Mouse (Mus musculus): ENCODE data around the gene Gm43302.
"Not testable (repeated sequence)": the region's sequence is repeated elsewhere in the genome, so short reads cannot be mapped to it uniquely, and the experiment has no call there.

Gene Gm43302

GRCm38 (mm10) chr5:105197915-105198560, 95.5 kb downstream of the Gm43302 start:
- DNase-seq (ENCODE audit: low spot score), result not testable (repeated sequence)

GRCm38 (mm10) chr5:105196308-105196707, 97.2 kb downstream of the Gm43302 start:
- not testable (repeated sequence) for DNase-seq (ENCODE audit: low spot score)

GRCm38 (mm10) chr5:105192536-105192935, 101.0 kb downstream of the Gm43302 start:
- not testable (repeated sequence) for DNase-seq (ENCODE audit: low spot score)

DNA sequence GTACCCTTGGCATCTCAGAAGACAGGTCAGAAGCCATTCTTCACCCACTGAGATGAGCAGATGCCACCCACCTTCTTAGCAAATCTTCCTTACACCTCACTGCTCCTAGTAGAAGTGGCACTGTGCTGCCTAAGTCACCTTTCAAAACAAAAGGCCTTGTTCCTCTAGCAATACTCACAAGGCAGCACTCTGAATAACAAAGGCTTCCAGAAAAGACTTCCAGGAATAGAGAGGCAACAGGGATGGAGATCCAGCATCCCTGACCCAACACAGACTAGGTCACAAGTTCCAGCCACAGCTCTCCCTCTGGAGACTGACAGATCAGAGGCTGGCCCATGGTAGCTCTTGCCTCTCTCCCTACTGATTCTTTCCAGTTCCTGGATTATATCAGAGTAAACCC, 112.0 kb downstream of the Gm43302 start:
- DNase-seq (ENCODE audit: low spot score), result no peak

Data from spleen, adult 12 weeks (tissue).